Mouse (Mus musculus) cerebellum, adult 2 months (tissue): ENCODE measurements at regions not wholly inside any gene's neighbourhood (a gene's known extent, or its start where the extent isn't known, plus 50 kb on each side); places are given as distances from the start of the nearest gene placed in this dataset.

Source experiments
- DNase-seq, 2 experiments: peaks; one replicate each; pipeline ENCODE4 v3.0.0; 2021
- H3K27ac ChIP-seq: fragments of 200-500 bp; 2 replicates; pipeline ENCODE4 v1.5.1; 2012; ENCODE audit warnings: low read length, control low read depth, inconsistent platforms; ENCODE audit not compliant: insufficient read depth
- H3K27me3 ChIP-seq: fragments of 200-500 bp; 2 replicates; pipeline ENCODE4 v1.6.1; 2012; ENCODE audit warnings: inconsistent platforms, mild to moderate bottlenecking, low read length, moderate library complexity; ENCODE audit not compliant: control insufficient read depth, insufficient read depth
- H3K4me1 ChIP-seq: fragments of 200-500 bp; 2 replicates; pipeline ENCODE4 v1.6.1; 2011; ENCODE audit warnings: low read length; ENCODE audit not compliant: control insufficient read depth, insufficient read depth
- H3K4me3 ChIP-seq: fragments of 200-500 bp; replicated peaks from 2 replicates; pipeline ENCODE3; 2011; ENCODE audit warnings: mild to moderate bottlenecking, low read depth, low read length, control low read depth; ENCODE audit not compliant: insufficient read depth
- CTCF ChIP-seq: fragments of 200-500 bp; IDR thresholded peaks from 2 replicates; pipeline ENCODE4 v1.5.1; 2011; ENCODE audit warnings: low read depth, mild to moderate bottlenecking, control low read depth, low read length, moderate library complexity, borderline replicate concordance; ENCODE audit not compliant: insufficient read depth
- POLR2A ChIP-seq: fragments of 200-500 bp; IDR thresholded peaks from 2 replicates; pipeline ENCODE4 v1.6.1; 2011; ENCODE audit warnings: low read length, control low read depth, borderline replicate concordance; ENCODE audit not compliant: insufficient read depth
- WGBS: fragments of 180-500 bp; shearing (Covaris S2); methylation state at CpG from one replicate; pipeline ENCODE4 v1.1.7; 2018; 5-methylcytosine and 5-hydroxymethylcytosine counted together

DNA sequence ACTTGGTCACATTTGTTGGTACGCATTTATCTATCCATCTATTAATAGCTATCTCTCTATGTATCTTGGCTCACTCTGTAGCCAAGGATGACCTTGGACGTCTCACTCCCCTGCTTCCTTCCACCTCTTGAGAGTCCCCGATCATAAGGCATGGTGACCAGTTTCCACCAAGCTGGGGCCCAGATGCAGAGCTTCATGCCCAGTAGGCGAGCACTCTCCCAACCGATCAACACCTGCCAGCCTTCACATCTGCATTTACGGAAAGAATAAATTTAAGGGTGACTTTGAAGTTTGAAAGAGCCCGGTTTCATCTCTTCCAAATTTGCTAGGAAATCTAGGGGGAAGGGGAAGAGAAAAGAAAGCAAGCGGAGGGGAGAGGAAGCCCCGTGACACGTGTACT, 66.0 kb upstream of the Arhgap29 start:
- Histone ChIP-seq H3K27ac (no peak overlapping the region), H3K4me1 (no peaks in the 10 kb centered on the region), H3K4me3 (no peak overlapping the region), H3K27me3 (no peaks in the 10 kb centered on the region; the same call in 1 of the 2 replicates)
- WGBS: 77% methylated on average over 10 of the region's 10 CpGs
- TF ChIP-seq CTCF (no peak), POLR2A (no peak)
- no peak for DNase-seq

DNA sequence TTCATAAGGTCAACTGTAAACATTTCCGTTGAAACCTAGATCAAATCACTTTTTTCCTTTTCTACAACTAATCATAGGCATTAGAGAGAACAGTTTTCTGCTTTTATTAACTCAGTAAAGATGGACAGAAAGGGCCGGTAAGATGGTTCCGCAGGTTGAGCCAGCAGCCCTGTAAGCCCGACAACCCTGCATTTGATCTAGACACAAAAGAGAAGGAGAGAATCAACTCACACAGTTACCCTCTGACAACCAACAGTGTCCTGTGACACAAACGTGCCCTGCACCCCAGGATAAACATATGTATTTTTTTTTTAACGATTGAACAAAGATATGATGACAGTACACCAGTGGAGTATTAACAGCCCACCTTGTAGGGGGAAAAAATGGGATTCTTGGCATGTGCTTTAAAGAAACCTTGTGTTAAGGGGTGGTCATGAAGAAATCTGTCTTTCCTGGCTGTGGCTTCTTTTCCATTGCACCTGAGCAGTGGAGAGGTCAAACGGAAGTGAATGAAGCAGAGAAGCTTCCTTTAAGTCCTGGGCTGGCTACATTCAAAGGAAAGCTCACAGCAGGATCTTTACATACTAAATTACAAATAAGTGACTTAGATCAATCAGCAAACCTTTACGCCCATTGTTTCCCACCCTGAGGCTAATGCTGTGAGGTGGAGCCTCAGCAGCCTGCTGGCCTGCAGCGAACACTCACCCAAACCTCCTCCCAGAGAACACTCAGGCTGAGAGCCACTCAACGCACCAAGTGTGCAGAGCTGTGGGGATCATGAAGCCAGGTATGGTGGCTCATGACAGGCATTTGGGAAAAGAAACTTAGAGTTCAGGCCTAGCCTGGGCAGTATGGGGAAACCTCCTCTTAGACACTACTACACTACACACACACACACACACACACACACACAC, 66.8 kb upstream of the Arhgap29 start:
- WGBS: 38% methylated on average over 10 of the region's 10 CpGs

DNA sequence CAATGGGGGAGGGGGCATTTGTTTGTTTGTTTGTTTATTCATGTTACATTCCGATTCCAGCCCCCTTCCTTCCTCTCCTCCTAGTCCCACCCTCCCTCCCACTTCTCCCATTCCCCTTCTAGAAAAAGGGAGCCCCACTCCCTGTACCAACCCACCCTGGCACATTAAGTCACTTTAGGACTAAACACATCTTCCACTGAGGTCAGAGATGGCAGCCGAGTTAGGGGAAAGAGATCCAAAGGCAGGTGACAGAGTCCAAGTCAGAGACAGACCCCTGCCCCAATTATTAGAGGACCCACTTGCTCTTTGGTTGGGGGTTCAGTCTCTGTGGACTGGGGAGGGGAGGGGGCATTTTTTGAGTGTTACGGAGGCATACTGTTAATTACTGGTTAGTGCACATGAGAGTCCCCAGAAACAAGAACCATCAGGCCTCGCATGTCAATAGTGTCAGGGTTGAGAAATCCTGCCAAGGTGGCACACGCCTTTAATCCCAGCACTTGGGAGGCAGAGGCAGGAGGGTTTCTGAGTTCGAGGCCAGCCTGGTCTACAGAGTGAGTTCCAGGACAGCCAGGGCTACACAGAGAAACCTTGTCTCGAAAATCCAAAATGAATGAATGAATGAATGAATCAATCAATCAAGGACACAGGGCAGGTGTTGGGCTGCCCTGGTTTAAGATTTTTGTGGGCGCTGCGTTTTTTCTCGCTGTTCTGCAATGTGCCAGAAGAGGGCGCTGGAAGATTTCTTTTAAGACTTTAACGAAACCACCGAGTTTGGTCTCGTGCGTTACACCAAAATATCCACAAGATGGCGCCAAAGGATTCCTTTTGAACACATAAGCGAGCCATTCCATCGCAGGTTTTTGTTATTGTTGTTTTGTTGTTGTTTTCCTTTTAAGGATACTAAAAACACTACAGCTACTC, 67.8 kb upstream of the Arhgap29 start:
- no peak overlapping the region for H3K4me3 ChIP-seq
- peak; percentile 79 for TF ChIP-seq CTCF
- TF ChIP-seq POLR2A: no peak
- no peak overlapping the region for H3K27ac ChIP-seq
- H3K27me3 ChIP-seq: no peaks in the 10 kb centered on the region; the same call in 1 of the 2 replicates
- peak; percentile 84 to 91 for DNase-seq
- 22% methylated on average over 18 of the region's 18 CpGs for WGBS
- H3K4me1 ChIP-seq: no peaks in the 10 kb centered on the region

More for the DNA sequence above, 66.8 kb upstream of the Arhgap29 start:
- no peak for DNase-seq
- no peaks in the 10 kb centered on the region for H3K4me1 ChIP-seq
- peak; percentile 6; the same call in 1 of the 2 replicates for TF ChIP-seq CTCF
- TF ChIP-seq POLR2A: no peak
- no peak overlapping the region for H3K4me3 ChIP-seq
- no peak overlapping the region for H3K27ac ChIP-seq
- no peaks in the 10 kb centered on the region; the same call in 1 of the 2 replicates for H3K27me3 ChIP-seq

DNA sequence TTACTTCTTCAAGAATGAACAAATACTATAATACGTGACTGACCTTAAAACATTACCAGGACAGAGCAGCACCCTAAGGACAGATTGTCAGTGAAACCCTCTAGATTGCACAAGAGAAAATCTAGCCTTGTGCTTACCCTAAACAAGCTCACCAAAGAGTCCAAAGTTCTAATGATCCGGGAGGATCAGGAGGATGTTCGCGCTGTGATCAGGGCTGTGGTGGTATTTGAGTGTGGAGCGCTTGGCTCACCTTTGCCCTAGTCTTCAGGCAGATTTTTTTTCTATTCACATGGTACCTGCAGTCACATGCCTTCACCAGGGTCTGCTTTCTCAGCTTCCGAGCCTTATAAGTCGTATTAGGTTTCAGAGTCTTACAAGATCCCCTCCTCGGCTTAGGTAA, 65.3 kb upstream of the Abcd3 start:
- no peak for DNase-seq
- no peak overlapping the region for H3K27ac ChIP-seq
- H3K4me1 ChIP-seq: no peaks in the 10 kb centered on the region
- H3K4me3 ChIP-seq: no peak overlapping the region
- no peaks in the 10 kb centered on the region for H3K27me3 ChIP-seq
- TF ChIP-seq POLR2A (no peak), CTCF (no peak)
- 91% methylated on average over 8 of the region's 8 CpGs for WGBS

DNA sequence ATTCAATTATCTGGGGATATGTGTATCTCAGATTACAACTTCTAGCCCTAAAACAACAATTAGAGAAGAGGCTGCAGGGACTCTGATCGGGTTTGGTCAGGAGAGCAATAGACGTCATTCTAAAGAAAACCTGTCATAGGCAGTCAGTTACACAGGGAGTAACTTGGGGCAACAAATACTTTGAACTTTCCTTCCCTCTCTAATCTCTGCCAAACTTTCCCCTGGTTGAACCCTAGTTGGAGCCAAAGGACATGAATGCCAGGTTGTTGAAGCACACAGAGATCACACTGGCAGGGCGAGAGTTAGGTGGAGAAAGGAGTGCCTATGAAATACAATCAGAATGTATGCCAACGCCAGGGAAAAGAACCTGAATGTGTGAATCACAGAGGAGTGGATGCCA, 60.0 kb upstream of the Abcd3 start:
- Histone ChIP-seq H3K27ac (no peak overlapping the region), H3K4me3 (no peak overlapping the region), H3K27me3 (no peaks in the 10 kb centered on the region), H3K4me1 (no peaks in the 10 kb centered on the region)
- DNase-seq: no peak
- TF ChIP-seq CTCF: no peak
- TF ChIP-seq POLR2A: no peak
- WGBS: 54% methylated on average over 4 of the region's 4 CpGs

DNA sequence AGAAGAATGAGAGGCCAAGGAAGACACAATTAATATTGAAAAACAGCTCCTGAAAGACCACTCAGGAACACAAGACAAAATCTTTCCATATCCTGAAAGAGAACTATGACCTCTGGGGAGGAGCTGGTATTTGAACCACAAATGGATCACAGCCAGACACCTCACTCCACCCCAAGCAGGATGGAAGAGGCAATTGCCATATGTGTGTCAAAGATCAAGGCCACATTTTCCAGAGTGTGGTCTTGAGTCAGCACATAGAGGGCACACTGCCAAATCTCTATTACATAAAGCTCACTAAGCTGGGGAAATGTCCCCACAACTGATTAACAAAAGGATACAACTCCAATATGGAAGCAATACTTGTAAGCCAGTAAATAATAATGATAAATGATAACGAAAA, 59.5 kb upstream of the Abcd3 start:
- DNase-seq: no peak
- no peaks in the 10 kb centered on the region for H3K4me1 ChIP-seq
- WGBS: 85% methylated on average over 1 of the region's 1 CpGs
- no peak for TF ChIP-seq POLR2A
- no peak for TF ChIP-seq CTCF
- H3K4me3 ChIP-seq: no peak overlapping the region
- H3K27ac ChIP-seq: no peak overlapping the region
- no peaks in the 10 kb centered on the region for H3K27me3 ChIP-seq

DNA sequence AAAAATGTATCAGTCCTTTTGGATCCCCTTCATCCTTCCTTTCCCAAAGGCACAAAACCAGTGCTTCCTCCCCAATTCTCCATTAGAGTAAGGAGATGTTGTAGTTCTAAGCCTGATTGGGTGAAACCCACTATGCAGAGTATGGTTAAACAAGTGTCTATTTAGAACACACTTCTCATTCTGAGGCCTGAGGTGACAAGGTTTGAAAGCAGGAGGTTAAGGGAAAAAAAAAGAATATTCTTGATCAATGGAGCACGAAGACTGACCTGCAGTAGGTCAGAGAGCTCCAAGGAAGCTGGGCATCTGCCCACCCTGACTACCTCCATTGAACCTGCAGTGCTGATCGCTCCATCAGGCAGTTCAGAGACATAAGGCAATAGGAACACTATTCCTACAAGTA, 58.5 kb upstream of the Abcd3 start:
- H3K27me3 ChIP-seq: no peaks in the 10 kb centered on the region
- H3K4me3 ChIP-seq: no peak overlapping the region
- H3K27ac ChIP-seq: no peak overlapping the region
- 92% methylated on average over 2 of the region's 2 CpGs for WGBS
- TF ChIP-seq POLR2A (no peak), CTCF (no peak)
- no peak for DNase-seq
- no peaks in the 10 kb centered on the region for H3K4me1 ChIP-seq

- H3K4me1 ChIP-seq: no peaks in the 10 kb centered on the region
- no peak overlapping the region for H3K27ac ChIP-seq
- TF ChIP-seq POLR2A (no peak), CTCF (no peak)
- 95% methylated on average over 3 of the region's 3 CpGs for WGBS
- H3K27me3 ChIP-seq: no peaks in the 10 kb centered on the region
- H3K4me3 ChIP-seq: no peak overlapping the region
- DNase-seq: no peak
These were observed 57.6 kb upstream of the Abcd3 start for GRCm38 (mm10) chr3:121872685-121873084.
